Mouse (Mus musculus) hindbrain, embryonic 16.5 days (tissue): ENCODE measurements around the gene Syngr1. TPM values are rescaled to one million over a fixed set of nuclear protein-coding genes. Genes with fewer than 3 reads are reported as not detected.
A peak's percentile ranks its signal among the peaks of the same experiment; 100 is the strongest.

Source experiments
- ATAC-seq: fragments of 200-750 bp; cut with Nextera tagmentation; 2 replicates; pipeline ENCODE4 v1.8.0; 2017; ENCODE audit warnings: moderate TSS enrichment, moderate library complexity
- H3K27ac ChIP-seq: fragments of 300-500 bp; sonication (generic); 2 replicates; pipeline ENCODE4 v1.5.1; 2014; ENCODE audit warnings: low read depth, mild to moderate bottlenecking, control low read depth, low read length, moderate library complexity
- H3K27me3 ChIP-seq: fragments of 300-500 bp; sonication (generic); replicated peaks from 2 replicates; pipeline ENCODE4 v1.6.1; 2014; ENCODE audit warnings: low read length; ENCODE audit not compliant: control insufficient read depth, insufficient read depth
- H3K36me3 ChIP-seq: fragments of 300-500 bp; sonication (generic); 2 replicates; pipeline ENCODE4 v1.6.1; 2014; ENCODE audit warnings: mild to moderate bottlenecking, low read length, moderate library complexity, mixed read lengths; ENCODE audit not compliant: control insufficient read depth, insufficient read depth
- H3K4me1 ChIP-seq: fragments of 300-500 bp; sonication (generic); 2 replicates; pipeline ENCODE4 v1.6.1; 2014; ENCODE audit warnings: low read depth, low read length; ENCODE audit not compliant: control insufficient read depth, insufficient read depth
- H3K4me2 ChIP-seq: fragments of 300-500 bp; sonication (generic); 2 replicates; pipeline ENCODE4 v1.6.1; 2014; ENCODE audit warnings: mild to moderate bottlenecking, low read length, control low read depth, moderate library complexity
- H3K4me3 ChIP-seq: fragments of 300-500 bp; sonication (generic); 2 replicates; pipeline ENCODE4 v1.5.1; 2014; ENCODE audit warnings: mild to moderate bottlenecking, low read length, control low read depth, moderate library complexity
- H3K9ac ChIP-seq: fragments of 300-500 bp; sonication (generic); 2 replicates; pipeline ENCODE4 v1.6.1; 2014; ENCODE audit warnings: low read depth, mild to moderate bottlenecking, control low read depth, low read length, moderate library complexity
- H3K9me3 ChIP-seq: fragments of 300-500 bp; sonication (generic); 2 replicates; pipeline ENCODE4 v1.6.1; 2014; ENCODE audit warnings: mild to moderate bottlenecking, low read length, moderate library complexity; ENCODE audit not compliant: control insufficient read depth
- WGBS: fragments of 180-500 bp; shearing (Covaris S2); extraction: QIAGEN DNeasy Blood & Tissue Kit; methylation state at CpG from one replicate; pipeline ENCODE4 v1.1.7; 2014; 5-methylcytosine and 5-hydroxymethylcytosine counted together
- polyA plus RNA-seq: library from polyadenylated mRNA; unstranded; fragments of >200 nt; fragmentation: Nextera tagmentation; extraction: Ambion mirVana; gene quantifications from 2 replicates; pipeline ENCODE4 v1.2.1, GENCODE M21; 2015

Syngr1 gene
- polyA plus RNA-seq, 1 experiment from 2014 or later: 80.3 TPM

- no peak overlapping the region for H3K4me3 ChIP-seq
- no peaks in the 10 kb centered on the region for H3K9me3 ChIP-seq
- 64% methylated on average over 6 of the region's 6 CpGs for WGBS
- no peak overlapping the region for H3K27ac ChIP-seq
- H3K27me3 ChIP-seq: no peaks in the 10 kb centered on the region
- no peak overlapping the region for H3K9ac ChIP-seq
- no peaks in the 10 kb centered on the region for H3K36me3 ChIP-seq
- no peak overlapping the region for H3K4me2 ChIP-seq
- no peak for ATAC-seq
- H3K4me1 ChIP-seq: peaks cover 14% of the 10 kb centered on the region
Measured at GRCm38 (mm10) chr15:80131421-80131820, 40.3 kb downstream of the Syngr1 start.

GRCm38 (mm10) chr15:80132452-80132851, 41.3 kb downstream of the Syngr1 start:
- no peak for ATAC-seq
- H3K4me3 ChIP-seq: peak overlapping the region; percentile 71
- H3K9ac ChIP-seq: peak overlapping the region; percentile 18; the same call in 1 of the 2 replicates
- H3K9me3 ChIP-seq: no peaks in the 10 kb centered on the region
- no peaks in the 10 kb centered on the region for H3K27me3 ChIP-seq
- H3K36me3 ChIP-seq: no peaks in the 10 kb centered on the region
- WGBS: 83% methylated on average over 9 of the region's 9 CpGs
- H3K4me2 ChIP-seq: peak overlapping the region; percentile 61
- H3K4me1 ChIP-seq: peaks cover 14% of the 10 kb centered on the region
- no peak overlapping the region for H3K27ac ChIP-seq

- no peaks in the 10 kb centered on the region for H3K27me3 ChIP-seq
- ATAC-seq: peak; percentile 96
- peak within 1 kb of the TSS; percentile 61 for H3K4me2 ChIP-seq
- peak within 1 kb of the TSS; percentile 71 for H3K4me3 ChIP-seq
- whole genome bisulfite sequencing: under 1% methylated on average over 56 of the region's 59 CpGs
- H3K9ac ChIP-seq: peak within 1 kb of the TSS; percentile 86
- H3K36me3 ChIP-seq: no peaks in the 10 kb centered on the region
- H3K4me1 ChIP-seq: peaks cover 19% of the 10 kb centered on the region
- peak within 1 kb of the TSS; percentile 99 for H3K27ac ChIP-seq
- no peaks in the 10 kb centered on the region for H3K9me3 ChIP-seq
Measured at GRCm38 (mm10) chr15:80132993-80133586, 42.0 kb downstream of the Syngr1 start, which contains the start of gene Tab1. TSS of gene Tab1 (plus strand) at chr15:80133127.

GRCm38 (mm10) chr15:80133682-80134449, 42.7 kb downstream of the Syngr1 start:
- Histone ChIP-seq H3K27me3 (no peaks in the 10 kb centered on the region), H3K36me3 (no peaks in the 10 kb centered on the region), H3K9ac (peak overlapping the region; percentile 86), H3K27ac (peak overlapping the region; percentile 99), H3K9me3 (no peaks in the 10 kb centered on the region), H3K4me2 (peak overlapping the region; percentile 61), H3K4me3 (peak overlapping the region; percentile 71), H3K4me1 (peaks cover 22% of the 10 kb centered on the region)
- 7% methylated on average over 14 of the region's 14 CpGs for WGBS
- ATAC-seq: no peak

- Histone ChIP-seq H3K36me3 (no peaks in the 10 kb centered on the region), H3K27me3 (no peaks in the 10 kb centered on the region), H3K4me1 (peaks cover 22% of the 10 kb centered on the region), H3K4me2 (peak overlapping the region; percentile 61), H3K27ac (peak overlapping the region; percentile 99), H3K9me3 (no peaks in the 10 kb centered on the region), H3K9ac (peak overlapping the region; percentile 86), H3K4me3 (peak overlapping the region; percentile 71; the same call in 1 of the 2 replicates)
- no peak for ATAC-seq
- WGBS: 41% methylated on average over 9 of the region's 9 CpGs
Measured at GRCm38 (mm10) chr15:80134450-80134847, 43.3 kb downstream of the Syngr1 start.

GRCm38 (mm10) chr15:80135499-80135898, 44.4 kb downstream of the Syngr1 start:
- no peak overlapping the region for H3K9ac ChIP-seq
- peaks cover 22% of the 10 kb centered on the region for H3K4me1 ChIP-seq
- no peak for ATAC-seq
- no peak overlapping the region for H3K27ac ChIP-seq
- no peaks in the 10 kb centered on the region for H3K9me3 ChIP-seq
- H3K36me3 ChIP-seq: no peaks in the 10 kb centered on the region
- WGBS: 94% methylated on average over 2 of the region's 2 CpGs
- no peak overlapping the region for H3K4me3 ChIP-seq
- H3K27me3 ChIP-seq: no peaks in the 10 kb centered on the region
- H3K4me2 ChIP-seq: no peak overlapping the region

- 96% methylated on average over 3 of the region's 3 CpGs for WGBS
Measured at GRCm38 (mm10) chr15:80136645-80137044, 45.5 kb downstream of the Syngr1 start.

GRCm38 (mm10) chr15:80137945-80138791, 47.0 kb downstream of the Syngr1 start:
- 0 out of 2 replicates have a peak, but pooled peaks have one; percentile 18 for ATAC-seq
- Histone ChIP-seq H3K4me3 (no peak overlapping the region), H3K9ac (no peak overlapping the region), H3K9me3 (no peaks in the 10 kb centered on the region), H3K36me3 (no peaks in the 10 kb centered on the region), H3K27ac (peak overlapping the region; percentile 55; the same call in 1 of the 2 replicates), H3K4me1 (peaks cover 22% of the 10 kb centered on the region), H3K27me3 (no peaks in the 10 kb centered on the region), H3K4me2 (no peak overlapping the region; the same call in 1 of the 2 replicates)
- WGBS: 52% methylated on average over 17 of the region's 17 CpGs

More at GRCm38 (mm10) chr15:80136645-80137044, 45.5 kb downstream of the Syngr1 start:
- Histone ChIP-seq H3K4me1 (peaks cover 22% of the 10 kb centered on the region), H3K36me3 (no peaks in the 10 kb centered on the region), H3K9me3 (no peaks in the 10 kb centered on the region), H3K9ac (no peak overlapping the region), H3K4me3 (no peak overlapping the region), H3K4me2 (no peak overlapping the region), H3K27ac (no peak overlapping the region), H3K27me3 (no peaks in the 10 kb centered on the region)
- no peak for ATAC-seq
